Mouse (Mus musculus) E14TG2a.4 (cell line): ENCODE measurements around the gene Cd200.
A peak's percentile ranks its signal among the peaks of the same experiment; 100 is the strongest.
"Not testable (repeated sequence)": the region's sequence is repeated elsewhere in the genome, so short reads cannot be mapped to it uniquely, and the experiment has no call there.

ENCODE experiments used
- H3K27me3 ChIP-seq: 2 replicates; pipeline ENCODE4 v1.6.1; 2014; ENCODE audit warnings: low read length, control low read depth; ENCODE audit not compliant: insufficient read depth
- H3K36me3 ChIP-seq: 2 replicates; pipeline ENCODE4 v1.6.1; 2014; ENCODE audit warnings: low read length, control low read depth; ENCODE audit not compliant: insufficient read depth
- H3K4me1 ChIP-seq: replicated peaks from 2 replicates; pipeline ENCODE4 v1.6.1; 2014; ENCODE audit warnings: low read depth, low read length, control low read depth
- H3K4me3 ChIP-seq: replicated peaks from 2 replicates; pipeline ENCODE4 v1.5.1; 2014; ENCODE audit warnings: mild to moderate bottlenecking, low read length
- H3K9me3 ChIP-seq: 2 replicates; pipeline ENCODE4 v1.6.1; 2014; ENCODE audit warnings: low read length, control low read depth
- CTCF ChIP-seq: conservative IDR thresholded peaks from 2 replicates; pipeline ENCODE4 v1.5.1; 2014; ENCODE audit warnings: low read length
- NANOG ChIP-seq: IDR thresholded peaks from 2 replicates; pipeline ENCODE4 v1.6.1; 2014; ENCODE audit warnings: borderline replicate concordance, low read length, mixed read lengths
- POU5F1 ChIP-seq: IDR thresholded peaks from 2 replicates; pipeline ENCODE4 v1.6.1; 2014; ENCODE audit warnings: low read length, borderline replicate concordance

Cd200 gene

GRCm38 (mm10) chr16:45408425-45409063 is at the start of gene Cd200:
Gene Cd200 (minus strand): TSS chr16:45409053.
- Histone ChIP-seq H3K4me1 (peaks cover 5% of the 10 kb centered on the region; the same call in 1 of the 2 replicates), H3K4me3 (peak within 1 kb of the TSS; percentile 76), H3K36me3 (no peaks in the 10 kb centered on the region), H3K27me3 (peaks cover 19% of the 10 kb centered on the region), H3K9me3 (peaks cover 3% of the 10 kb centered on the region; the same call in 1 of the 2 replicates)
- TF ChIP-seq POU5F1 (no peak), CTCF (no peak), NANOG (no peak)

- H3K36me3 ChIP-seq, result no peaks in the 10 kb centered on the region
- no peak overlapping the region for H3K4me3 ChIP-seq
- H3K27me3 ChIP-seq, result no peaks in the 10 kb centered on the region
- no peak for TF ChIP-seq CTCF
- no peak for TF ChIP-seq NANOG
- no peak for TF ChIP-seq POU5F1
- H3K9me3 ChIP-seq, result peaks cover 13% of the 10 kb centered on the region
- no peaks in the 10 kb centered on the region for H3K4me1 ChIP-seq
Observed at GRCm38 (mm10) chr16:45454762-45455161, 45.9 kb upstream of the Cd200 start.

GRCm38 (mm10) chr16:45437230-45437739 is 28.4 kb upstream of the Cd200 start:
- no peak overlapping the region for H3K4me3 ChIP-seq
- no peak for TF ChIP-seq NANOG
- no peak for TF ChIP-seq POU5F1
- TF ChIP-seq CTCF, result no peak
- H3K9me3 ChIP-seq, result peaks cover 5% of the 10 kb centered on the region; the same call in 1 of the 2 replicates
- no peaks in the 10 kb centered on the region for H3K4me1 ChIP-seq
- no peaks in the 10 kb centered on the region for H3K36me3 ChIP-seq
- no peaks in the 10 kb centered on the region for H3K27me3 ChIP-seq

GRCm38 (mm10) chr16:45435591-45435990 is 26.7 kb upstream of the Cd200 start:
- TF ChIP-seq POU5F1 (no peak), NANOG (no peak)
- Histone ChIP-seq H3K4me3 (no peak overlapping the region), H3K27me3 (no peaks in the 10 kb centered on the region), H3K36me3 (no peaks in the 10 kb centered on the region), H3K4me1 (no peaks in the 10 kb centered on the region), H3K9me3 (peaks cover 5% of the 10 kb centered on the region; the same call in 1 of the 2 replicates)

GRCm38 (mm10) chr16:45427651-45428050 is 18.8 kb upstream of the Cd200 start:
- H3K36me3 ChIP-seq, result no peaks in the 10 kb centered on the region
- H3K4me1 ChIP-seq, result no peaks in the 10 kb centered on the region
- H3K27me3 ChIP-seq, result peaks cover 6% of the 10 kb centered on the region; the same call in 1 of the 2 replicates
- no peaks in the 10 kb centered on the region for H3K9me3 ChIP-seq
- H3K4me3 ChIP-seq, result no peak overlapping the region
- TF ChIP-seq POU5F1 (no peak), NANOG (no peak), CTCF (no peak)

GRCm38 (mm10) chr16:45413497-45413896 is 4.6 kb upstream of the Cd200 start:
- no peak for TF ChIP-seq CTCF
- no peak for TF ChIP-seq POU5F1
- no peak for TF ChIP-seq NANOG

GRCm38 (mm10) chr16:45409064-45409446 is 202 bp upstream of the Cd200 start:
- peaks cover 19% of the 10 kb centered on the region for H3K27me3 ChIP-seq
- not testable (repeated sequence) for H3K9me3 ChIP-seq, H3K4me1 ChIP-seq, H3K36me3 ChIP-seq
- H3K4me3 ChIP-seq, result peak overlapping the region; percentile 76

More at GRCm38 (mm10) chr16:45413497-45413896, 4.6 kb upstream of the Cd200 start:
- Histone ChIP-seq H3K9me3 (peaks cover 3% of the 10 kb centered on the region; the same call in 1 of the 2 replicates), H3K36me3 (no peaks in the 10 kb centered on the region), H3K4me3 (no peak overlapping the region), H3K4me1 (no peaks in the 10 kb centered on the region), H3K27me3 (peaks cover 7% of the 10 kb centered on the region)

GRCm38 (mm10) chr16:45407645-45408400 is 1.0 kb downstream of the Cd200 start:
- peaks cover 3% of the 10 kb centered on the region; the same call in 1 of the 2 replicates for H3K9me3 ChIP-seq
- peaks cover 5% of the 10 kb centered on the region; the same call in 1 of the 2 replicates for H3K4me1 ChIP-seq
- TF ChIP-seq NANOG (no peak), CTCF (no peak)
- no peaks in the 10 kb centered on the region for H3K36me3 ChIP-seq
- peaks cover 19% of the 10 kb centered on the region for H3K27me3 ChIP-seq
- H3K4me3 ChIP-seq, result peak overlapping the region; percentile 76

GRCm38 (mm10) chr16:45407091-45407490 is 1.8 kb downstream of the Cd200 start:
- Histone ChIP-seq H3K4me3 (no peak overlapping the region), H3K27me3 (peaks cover 19% of the 10 kb centered on the region), H3K9me3 (peaks cover 3% of the 10 kb centered on the region; the same call in 1 of the 2 replicates), H3K4me1 (peaks cover 5% of the 10 kb centered on the region; the same call in 1 of the 2 replicates), H3K36me3 (no peaks in the 10 kb centered on the region)
- TF ChIP-seq CTCF (no peak), POU5F1 (no peak), NANOG (no peak)
